Mouse (Mus musculus) embryonic facial prominence, embryonic 12.5 days (tissue): Measurements from ENCODE around the gene Eef1akmt3. TPM values are rescaled to one million over a fixed set of nuclear protein-coding genes. Genes with fewer than 3 reads are reported as not detected.

ENCODE experiments used
- ATAC-seq: fragments of 200-750 bp; cut with Nextera tagmentation; 2 replicates; pipeline ENCODE4 v1.8.0; 2017; ENCODE audit not compliant: insufficient number of reproducible peaks, insufficient read depth, low FRiP score, low TSS enrichment
- H3K27ac ChIP-seq: fragments of 300-500 bp; sonication (generic); 2 replicates; pipeline ENCODE4 v1.5.1; 2016; ENCODE audit warnings: mild to moderate bottlenecking
- H3K27me3 ChIP-seq: fragments of 300-500 bp; sonication (generic); 2 replicates; pipeline ENCODE4 v1.6.1; 2016; ENCODE audit warnings: mild to moderate bottlenecking, moderate library complexity
- H3K36me3 ChIP-seq: fragments of 300-500 bp; sonication (generic); 2 replicates; pipeline ENCODE4 v1.6.1; 2016; ENCODE audit warnings: mild to moderate bottlenecking
- H3K4me1 ChIP-seq: fragments of 300-500 bp; sonication (generic); 2 replicates; pipeline ENCODE4 v1.6.1; 2016
- H3K4me2 ChIP-seq: fragments of 300-500 bp; sonication (generic); replicated peaks from 2 replicates; pipeline ENCODE4 v1.6.1; 2016; ENCODE audit warnings: mild to moderate bottlenecking, moderate library complexity
- H3K4me3 ChIP-seq: fragments of 300-500 bp; sonication (generic); 2 replicates; pipeline ENCODE4 v1.5.1; 2016; ENCODE audit warnings: mild to moderate bottlenecking
- H3K9ac ChIP-seq: fragments of 300-500 bp; sonication (generic); 2 replicates; pipeline ENCODE4 v1.6.1; 2016; ENCODE audit warnings: mild to moderate bottlenecking, moderate library complexity
- H3K9me3 ChIP-seq: fragments of 300-500 bp; sonication (generic); 2 replicates; pipeline ENCODE4 v1.6.1; 2016; ENCODE audit warnings: mild to moderate bottlenecking, moderate library complexity
- WGBS: fragments of 180-500 bp; shearing (Covaris S2); methylation state at CpG from one replicate; pipeline ENCODE4 v1.1.7; 2016; 5-methylcytosine and 5-hydroxymethylcytosine counted together
- polyA plus RNA-seq: library from polyadenylated mRNA; unstranded; fragments of >200 nt; fragmentation: Nextera tagmentation; extraction: Ambion mirVana; gene quantifications from 2 replicates; pipeline ENCODE4 v1.2.1, GENCODE M21; 2016

The Eef1akmt3 gene
- polyA plus RNA-seq, 1 experiment from 2014 or later: 0.45 TPM

DNA sequence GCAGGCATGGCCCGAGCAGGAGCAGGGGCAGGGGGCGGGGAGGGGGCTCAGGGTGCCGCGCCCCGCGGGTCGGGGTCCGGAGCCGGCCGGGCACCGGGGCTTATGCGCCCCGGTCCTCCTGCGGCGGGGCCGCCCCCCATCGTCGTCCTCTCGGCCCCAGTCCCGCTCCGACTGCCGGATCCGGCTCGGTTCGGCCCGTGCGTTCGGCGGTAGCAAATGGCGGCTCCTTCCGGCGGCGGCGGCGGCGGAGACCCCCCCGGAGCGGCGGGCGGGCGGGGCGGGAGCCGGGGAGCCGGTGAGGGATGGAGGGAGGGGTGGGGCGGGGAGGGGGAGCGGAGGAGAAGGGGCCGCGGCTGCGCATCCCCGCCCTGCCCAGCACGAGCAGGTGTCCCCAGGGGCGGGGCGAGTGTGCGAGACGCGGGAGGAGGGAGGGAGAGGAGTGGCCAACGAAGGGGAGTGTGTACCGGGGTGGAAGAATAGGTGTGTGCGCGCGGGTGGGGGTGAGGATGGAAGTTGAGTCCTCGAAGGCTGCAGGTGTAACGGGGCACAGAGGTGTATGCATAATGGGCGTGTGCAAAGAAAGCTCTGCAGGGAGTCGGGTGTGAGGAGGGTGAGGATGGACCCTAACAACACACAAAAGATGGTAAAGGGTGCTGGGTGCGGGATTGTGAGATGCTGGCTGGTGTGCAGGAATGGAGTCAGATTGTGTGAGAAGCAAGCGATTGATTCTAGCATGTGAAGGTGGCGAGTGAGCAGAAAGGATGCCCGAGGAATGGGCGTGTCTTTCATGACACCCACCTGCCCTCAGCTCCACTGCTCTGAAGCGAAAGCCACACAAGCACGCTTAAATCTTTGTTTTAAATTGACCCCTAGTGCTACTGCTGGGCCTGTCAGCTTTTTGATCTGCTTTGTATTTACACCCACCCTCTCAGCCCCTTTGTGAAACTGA, 18.9 kb upstream of the Eef1akmt3 start, which contains the start of gene March9:
TSS of gene March9 (minus strand) at position 217 of the 949 bp plus-strand sequence.
- no peak for ATAC-seq
- Histone ChIP-seq H3K4me1 (peaks cover 20% of the 10 kb centered on the region), H3K9me3 (no peaks in the 10 kb centered on the region), H3K4me3 (peak within 1 kb of the TSS; percentile 88), H3K9ac (peak within 1 kb of the TSS; percentile 79), H3K36me3 (peaks cover 24% of the 10 kb centered on the region), H3K27me3 (peaks cover 28% of the 10 kb centered on the region), H3K27ac (peak within 1 kb of the TSS; percentile 73), H3K4me2 (peak within 1 kb of the TSS; percentile 97)
- WGBS: 1% methylated on average over 56 of the region's 72 CpGs

GRCm38 (mm10) chr10:127059174-127059967, 18.1 kb upstream of the Eef1akmt3 start:
- Histone ChIP-seq H3K9me3 (no peaks in the 10 kb centered on the region), H3K4me1 (peaks cover 12% of the 10 kb centered on the region), H3K4me3 (peak overlapping the region; percentile 88), H3K9ac (peak overlapping the region; percentile 79), H3K27ac (peak overlapping the region; percentile 73), H3K4me2 (peak overlapping the region; percentile 97), H3K36me3 (peaks cover 16% of the 10 kb centered on the region), H3K27me3 (peaks cover 28% of the 10 kb centered on the region)
- no peak for ATAC-seq
- WGBS: under 1% methylated on average over 56 of the region's 92 CpGs

GRCm38 (mm10) chr10:127058708-127059107, 17.4 kb upstream of the Eef1akmt3 start:
- peak overlapping the region; percentile 97 for H3K4me2 ChIP-seq
- H3K9me3 ChIP-seq: no peaks in the 10 kb centered on the region
- no peak overlapping the region for H3K27ac ChIP-seq
- peaks cover 28% of the 10 kb centered on the region for H3K27me3 ChIP-seq
- WGBS: 12% methylated on average over 8 of the region's 8 CpGs
- peaks cover 16% of the 10 kb centered on the region for H3K36me3 ChIP-seq
- H3K4me3 ChIP-seq: peak overlapping the region; percentile 88
- no peak for ATAC-seq
- H3K9ac ChIP-seq: peak overlapping the region; percentile 79; the same call in 1 of the 2 replicates
- H3K4me1 ChIP-seq: peaks cover 12% of the 10 kb centered on the region

DNA sequence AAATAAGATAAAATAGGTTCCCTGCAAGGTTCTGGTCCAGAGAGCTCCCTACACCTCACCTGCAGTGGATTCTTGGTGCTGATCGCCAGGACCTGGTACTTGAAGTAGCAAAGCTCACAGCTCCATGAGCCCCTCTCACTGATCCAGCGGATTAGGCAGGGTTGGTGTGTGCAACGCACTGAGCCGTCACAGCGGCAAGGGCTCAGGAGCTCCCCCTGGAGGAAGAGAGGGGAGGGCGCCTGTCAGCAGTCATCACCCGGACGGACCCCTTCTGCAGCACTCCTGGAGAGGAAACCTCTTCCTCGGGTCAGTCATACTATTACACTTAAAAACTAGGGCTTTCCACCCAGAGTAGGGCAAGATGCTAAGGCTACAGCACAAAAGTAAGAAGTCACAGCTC, 16.8 kb upstream of the Eef1akmt3 start:
- Histone ChIP-seq H3K4me3 (peak overlapping the region; percentile 88; the same call in 1 of the 2 replicates), H3K9me3 (no peaks in the 10 kb centered on the region), H3K4me1 (peaks cover 12% of the 10 kb centered on the region), H3K27me3 (peaks cover 28% of the 10 kb centered on the region), H3K36me3 (peaks cover 16% of the 10 kb centered on the region), H3K27ac (no peak overlapping the region), H3K4me2 (peak overlapping the region; percentile 97), H3K9ac (no peak overlapping the region)
- no peak for ATAC-seq
- WGBS: under 1% methylated on average over 9 of the region's 9 CpGs

DNA sequence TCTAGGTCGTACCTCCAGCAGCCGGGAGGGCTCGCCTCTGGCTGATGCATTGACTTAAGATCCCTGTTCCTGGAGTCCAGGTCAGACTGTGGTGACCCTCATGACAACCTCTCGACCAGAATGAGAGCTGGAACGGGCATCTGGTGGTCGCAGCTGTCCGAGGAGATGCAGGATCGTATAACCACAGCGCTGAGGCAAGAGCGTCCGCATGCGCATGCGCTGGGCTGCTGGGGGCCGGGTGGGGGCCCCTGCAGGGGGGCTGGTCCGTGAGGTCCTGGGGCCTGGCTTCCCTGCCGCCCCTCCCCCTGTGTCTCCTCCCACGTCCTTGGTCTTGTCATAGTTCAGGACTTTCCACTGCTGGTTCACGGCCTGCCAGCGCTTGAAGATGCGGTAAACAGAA, 15.2 kb upstream of the Eef1akmt3 start:
- Histone ChIP-seq H3K4me2 (no peak overlapping the region), H3K27me3 (peaks cover 35% of the 10 kb centered on the region), H3K4me1 (peaks cover 12% of the 10 kb centered on the region), H3K36me3 (peaks cover 16% of the 10 kb centered on the region), H3K4me3 (no peak overlapping the region), H3K9ac (no peak overlapping the region), H3K9me3 (no peaks in the 10 kb centered on the region), H3K27ac (no peak overlapping the region)
- ATAC-seq: no peak
- WGBS: 84% methylated on average over 20 of the region's 20 CpGs

- no peak overlapping the region for H3K9ac ChIP-seq
- peaks cover 41% of the 10 kb centered on the region for H3K27me3 ChIP-seq
- H3K4me1 ChIP-seq: peaks cover 12% of the 10 kb centered on the region
- no peak overlapping the region for H3K4me3 ChIP-seq
- WGBS: 83% methylated on average over 8 of the region's 8 CpGs
- no peak overlapping the region for H3K27ac ChIP-seq
- no peak overlapping the region for H3K4me2 ChIP-seq
- no peaks in the 10 kb centered on the region for H3K9me3 ChIP-seq
- peaks cover 16% of the 10 kb centered on the region for H3K36me3 ChIP-seq
- no peak for ATAC-seq
Observed at GRCm38 (mm10) chr10:127055406-127055805, 14.1 kb upstream of the Eef1akmt3 start.

GRCm38 (mm10) chr10:127054646-127055045, 13.3 kb upstream of the Eef1akmt3 start:
- Histone ChIP-seq H3K36me3 (peaks cover 16% of the 10 kb centered on the region), H3K27ac (no peak overlapping the region), H3K4me1 (peaks cover 12% of the 10 kb centered on the region), H3K9me3 (no peaks in the 10 kb centered on the region), H3K9ac (no peak overlapping the region), H3K27me3 (peaks cover 42% of the 10 kb centered on the region), H3K4me3 (no peak overlapping the region), H3K4me2 (no peak overlapping the region)
- ATAC-seq: no peak
- WGBS: 59% methylated on average over 4 of the region's 4 CpGs

DNA sequence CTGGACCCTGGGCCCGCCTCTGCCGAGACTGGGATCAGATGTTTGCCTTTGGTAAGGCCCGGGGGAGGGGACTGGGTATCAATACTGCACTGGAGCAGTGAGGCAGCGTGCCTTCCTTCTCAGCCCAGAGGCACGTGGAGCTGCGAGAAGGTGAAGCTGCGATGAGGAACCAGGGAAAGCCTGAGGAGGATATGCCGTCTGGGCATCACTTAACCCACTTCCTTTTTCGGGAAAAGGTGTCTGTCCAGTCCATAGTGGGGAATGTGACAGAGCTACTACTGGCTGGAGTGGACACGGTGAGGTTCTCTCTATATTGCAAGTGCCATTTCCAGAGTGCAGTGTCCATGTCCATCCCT, 8.8 kb upstream of the Eef1akmt3 start:
- Histone ChIP-seq H3K27ac (no peak overlapping the region), H3K4me1 (peaks cover 3% of the 10 kb centered on the region; the same call in 1 of the 2 replicates), H3K36me3 (peaks cover under 1% of the 10 kb centered on the region; the same call in 1 of the 2 replicates), H3K9me3 (no peaks in the 10 kb centered on the region), H3K4me3 (no peak overlapping the region), H3K27me3 (peaks cover 53% of the 10 kb centered on the region), H3K4me2 (no peak overlapping the region), H3K9ac (no peak overlapping the region)
- 18% methylated on average over 10 of the region's 10 CpGs for WGBS
- ATAC-seq: no peak

DNA sequence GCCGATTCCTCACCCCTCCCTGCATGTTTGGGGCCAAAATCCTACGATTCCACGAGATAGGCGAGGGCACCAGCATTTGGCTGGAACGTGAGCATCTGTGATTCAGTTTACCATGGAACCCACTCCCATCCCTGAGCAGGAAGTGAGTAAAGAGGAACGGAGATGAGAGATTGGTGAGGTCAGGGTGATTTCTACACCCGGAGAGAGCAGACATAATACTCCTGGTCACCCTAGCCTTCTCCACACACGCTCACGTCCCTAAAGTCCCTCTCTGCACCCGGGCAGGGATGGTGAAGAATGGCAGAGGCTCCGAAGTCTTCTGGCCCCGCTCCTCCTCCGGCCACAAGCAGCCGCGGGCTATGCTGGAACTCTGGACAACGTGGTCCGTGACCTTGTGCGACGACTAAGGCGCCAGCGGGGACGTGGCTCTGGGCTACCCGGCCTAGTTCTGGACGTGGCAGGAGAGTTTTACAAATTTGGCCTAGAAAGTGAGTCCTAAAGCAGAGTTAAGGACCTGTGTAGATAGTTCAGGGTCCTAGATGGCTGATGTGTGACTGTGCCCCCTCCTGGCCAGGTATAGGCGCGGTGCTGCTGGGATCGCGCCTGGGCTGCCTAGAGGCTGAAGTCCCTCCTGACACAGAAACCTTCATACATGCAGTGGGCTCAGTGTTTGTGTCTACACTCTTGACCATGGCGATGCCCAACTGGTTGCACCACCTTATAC, 8.2 kb upstream of the Eef1akmt3 start:
- 2% methylated on average over 29 of the region's 29 CpGs for WGBS
- Histone ChIP-seq H3K4me1 (peaks cover 3% of the 10 kb centered on the region; the same call in 1 of the 2 replicates), H3K27ac (no peak overlapping the region), H3K36me3 (peaks cover 5% of the 10 kb centered on the region; the same call in 1 of the 2 replicates), H3K4me3 (peak overlapping the region; percentile 6; the same call in 1 of the 2 replicates), H3K9me3 (no peaks in the 10 kb centered on the region), H3K27me3 (peaks cover 53% of the 10 kb centered on the region), H3K4me2 (peak overlapping the region; percentile 1; the same call in 1 of the 2 replicates), H3K9ac (no peak overlapping the region)
- no peak for ATAC-seq

GRCm38 (mm10) chr10:127048608-127049394, 7.5 kb upstream of the Eef1akmt3 start:
- peaks cover 53% of the 10 kb centered on the region for H3K27me3 ChIP-seq
- peaks cover 5% of the 10 kb centered on the region; the same call in 1 of the 2 replicates for H3K36me3 ChIP-seq
- 0 out of 2 replicates have a peak overlapping the region, but pooled peaks have one; percentile 6 for H3K4me3 ChIP-seq
- H3K9me3 ChIP-seq: no peaks in the 10 kb centered on the region
- peaks cover 3% of the 10 kb centered on the region; the same call in 1 of the 2 replicates for H3K4me1 ChIP-seq
- H3K27ac ChIP-seq: no peak overlapping the region
- ATAC-seq: no peak
- no peak overlapping the region for H3K9ac ChIP-seq
- WGBS: 4% methylated on average over 35 of the region's 35 CpGs
- H3K4me2 ChIP-seq: peak overlapping the region; percentile 1
